Mouse (Mus musculus) CD4-positive helper T cell, adult 2 months (primary cell): Measurements from ENCODE around the gene Pmpcb.

Experiments used
- DNase-seq: peaks from one replicate; pipeline ENCODE4 v3.0.0-alpha.2; 2012; ENCODE audit warnings: low read depth, missing footprints, low spot score

Gene Pmpcb

DNA sequence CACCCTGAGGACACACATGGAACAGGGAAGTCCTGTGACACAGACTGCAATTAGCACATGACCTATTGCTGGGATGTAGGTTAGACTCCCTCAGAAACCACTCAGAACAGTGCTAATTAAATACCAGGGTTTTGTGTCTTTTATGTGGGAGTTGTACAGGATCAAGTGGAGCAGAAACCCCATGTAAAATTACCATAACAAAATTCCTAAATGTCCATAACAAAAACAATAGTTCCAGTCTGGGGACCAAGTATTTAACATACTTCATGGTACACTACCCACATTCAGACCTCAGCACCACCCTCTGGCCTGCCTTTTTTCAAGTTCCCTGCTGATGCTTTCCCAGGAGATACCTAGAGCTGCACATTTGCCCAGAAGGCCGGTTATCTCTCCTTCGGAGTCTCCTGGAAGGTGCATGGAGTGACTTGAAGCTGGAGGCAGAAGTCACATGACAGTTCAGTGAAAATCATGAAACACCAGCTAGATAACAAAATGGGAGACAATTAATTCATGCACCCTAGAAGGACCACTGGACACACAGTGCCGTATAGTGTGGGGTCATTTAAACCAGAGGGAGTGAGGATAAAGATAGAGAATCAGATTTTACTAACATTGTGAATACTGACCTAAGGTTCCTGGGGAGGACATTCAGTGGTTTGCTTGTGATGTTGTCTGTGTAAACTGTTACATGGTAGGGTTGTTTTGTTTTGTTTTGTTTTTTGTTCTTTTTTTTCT lies 4.6 kb upstream of the Pmpcb start:
- no peak for DNase-seq

DNA sequence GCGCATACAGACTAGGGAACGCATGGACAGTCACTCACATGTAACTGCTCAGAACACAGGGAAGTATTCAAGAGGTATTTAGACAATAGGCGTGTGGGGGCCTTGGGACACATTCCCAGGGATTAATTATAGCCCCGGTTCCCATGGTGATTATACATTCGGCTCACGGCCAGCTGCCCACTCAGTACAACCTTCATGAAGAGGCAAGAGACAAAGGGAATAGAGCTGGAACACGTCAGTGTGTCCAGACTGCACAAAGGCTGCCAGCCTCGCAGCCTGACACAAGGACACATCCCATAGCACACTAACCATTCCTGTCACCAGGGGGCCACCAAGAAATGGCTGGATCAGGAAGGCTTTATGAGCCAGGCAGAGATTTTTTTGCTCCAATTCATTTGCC lies 4.0 kb upstream of the Pmpcb start:
- DNase-seq: no peak

DNA sequence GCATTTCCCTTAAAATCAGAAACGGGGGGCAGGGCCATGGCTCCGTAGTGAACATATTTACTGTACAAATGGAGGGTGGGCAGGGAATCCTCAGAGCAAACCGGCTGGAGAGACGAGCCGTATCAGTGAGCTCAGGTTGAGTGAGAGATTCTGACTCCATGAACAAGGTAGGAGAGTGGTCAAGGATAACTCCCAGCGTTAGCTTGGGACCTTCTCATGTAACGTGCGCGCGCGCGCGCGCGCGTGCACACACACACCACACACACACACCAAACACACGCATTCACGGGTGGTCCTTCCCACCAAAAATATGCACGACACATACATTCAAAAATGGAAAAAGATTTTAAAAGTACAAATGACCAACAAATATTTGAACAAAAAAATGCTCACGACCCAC lies 1.8 kb upstream of the Pmpcb start:
- DNase-seq: peak; percentile 41

DNA sequence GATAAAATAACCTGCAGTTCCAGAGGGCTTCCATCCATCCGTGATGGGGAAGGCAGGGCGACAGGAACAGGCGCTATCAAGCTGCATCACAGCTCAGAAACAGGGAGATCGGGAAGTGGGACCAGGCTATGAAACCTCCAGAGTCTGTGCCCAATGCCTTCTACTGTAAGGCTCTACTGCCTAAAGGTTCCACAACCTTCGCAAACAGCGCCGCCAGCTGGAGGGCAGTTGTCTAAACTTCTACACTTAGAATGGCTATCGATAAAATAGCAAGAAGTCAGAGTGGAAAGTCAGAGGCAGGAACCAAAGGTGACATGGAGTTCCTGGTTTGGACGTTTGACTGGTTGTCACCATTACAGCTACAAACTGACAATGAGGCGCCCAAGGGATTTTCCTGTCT lies 1.4 kb upstream of the Pmpcb start:
- peak; percentile 82 for DNase-seq

DNA sequence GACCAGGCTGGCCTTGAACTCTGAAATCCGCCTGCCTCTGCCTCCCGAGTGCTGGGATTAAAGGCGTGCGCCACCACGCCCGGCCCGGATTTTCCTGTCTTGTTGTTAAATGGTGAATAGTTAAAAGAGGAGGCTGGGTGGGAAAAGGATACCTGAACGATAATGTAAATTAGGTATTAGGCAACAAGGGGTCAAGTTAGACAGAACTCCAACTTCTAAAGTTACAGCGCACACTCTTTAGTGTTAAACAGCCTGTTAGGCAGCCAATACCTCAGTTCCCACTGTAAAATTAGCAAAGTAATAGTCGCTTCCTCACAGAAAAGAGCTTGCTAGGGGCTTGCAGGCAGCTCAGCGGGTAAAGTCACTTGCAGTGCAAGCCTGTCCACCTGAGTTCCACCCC lies 895 bp upstream of the Pmpcb start:
- no peak for DNase-seq

DNA sequence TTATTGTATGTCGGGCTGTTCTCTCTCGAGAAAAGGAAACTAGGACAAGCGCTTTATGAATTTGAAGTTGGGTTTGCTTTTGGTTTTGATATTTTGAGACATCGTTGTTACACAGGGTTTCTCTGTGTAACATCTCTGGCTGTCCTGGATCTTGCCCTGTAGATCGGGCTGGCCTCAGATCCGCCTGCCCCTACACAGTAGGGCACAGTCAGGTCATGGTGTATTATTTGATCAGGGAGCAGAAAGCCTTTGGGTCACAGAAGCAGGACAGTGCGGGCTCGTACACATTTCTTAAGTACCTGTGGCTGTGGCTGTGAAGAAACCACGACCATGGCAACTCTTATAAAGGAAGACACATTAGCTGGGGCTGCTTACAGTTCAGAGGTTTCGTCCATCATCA lies 679 bp downstream of the Pmpcb start:
- peak; percentile 12 for DNase-seq

DNA sequence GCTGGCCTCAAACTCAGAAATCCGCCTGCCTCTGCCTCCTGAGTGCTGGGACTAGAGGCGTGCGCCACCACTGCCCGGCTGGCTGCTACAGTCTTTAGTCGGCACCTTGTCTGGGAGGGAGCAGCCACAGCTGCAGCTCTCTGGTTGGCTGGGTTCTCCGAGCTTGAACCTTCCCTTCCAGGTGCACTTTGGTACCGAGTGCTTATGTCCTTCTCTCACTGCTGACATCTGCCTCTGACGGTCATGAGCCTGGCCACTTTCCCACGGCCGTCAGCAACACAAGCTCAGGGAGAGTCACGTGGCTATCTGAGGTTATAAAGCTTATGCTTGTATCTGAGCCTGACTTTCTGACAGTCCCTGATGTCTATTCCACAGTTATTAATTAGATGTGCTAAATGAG lies 2.2 kb downstream of the Pmpcb start:
- no peak for DNase-seq

DNA sequence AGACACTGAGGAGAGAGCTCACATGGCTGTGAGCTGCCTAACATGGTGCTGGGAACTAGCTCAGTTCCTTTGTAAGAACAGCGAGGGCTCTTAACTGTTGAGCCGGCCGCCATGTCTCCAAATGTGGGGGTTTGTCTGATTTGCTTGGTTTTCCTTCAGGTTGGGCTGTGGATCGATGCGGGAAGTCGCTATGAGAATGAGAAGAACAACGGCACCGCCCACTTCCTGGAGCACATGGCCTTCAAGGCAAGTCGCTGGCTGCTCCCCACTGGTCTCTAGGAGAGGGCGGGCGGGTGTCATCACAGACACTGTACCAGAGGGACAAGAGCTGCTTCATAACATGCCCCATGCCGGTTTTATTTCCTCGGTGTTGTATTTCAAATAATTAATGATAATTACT lies 2.9 kb downstream of the Pmpcb start:
- no peak for DNase-seq

DNA sequence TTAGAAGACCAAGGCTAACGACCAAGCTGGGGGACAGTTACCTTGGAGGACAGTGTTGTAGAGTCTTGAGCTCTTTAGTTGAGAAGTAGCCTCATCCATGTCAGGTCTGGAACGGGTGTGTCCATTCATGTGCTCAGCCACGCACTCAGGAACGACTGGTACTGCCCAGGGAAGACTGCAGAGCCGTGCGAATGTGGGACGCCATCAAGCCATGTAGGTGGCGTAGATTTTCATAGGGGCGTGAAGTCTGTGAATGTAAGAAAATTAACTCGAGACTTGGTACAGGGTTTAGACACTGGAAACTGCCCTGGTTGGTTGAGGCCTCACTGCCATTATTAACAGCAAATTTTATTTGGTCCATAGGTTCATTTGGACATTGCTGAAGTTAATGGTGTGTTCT lies 6.7 kb downstream of the Pmpcb start:
- DNase-seq: no peak

DNA sequence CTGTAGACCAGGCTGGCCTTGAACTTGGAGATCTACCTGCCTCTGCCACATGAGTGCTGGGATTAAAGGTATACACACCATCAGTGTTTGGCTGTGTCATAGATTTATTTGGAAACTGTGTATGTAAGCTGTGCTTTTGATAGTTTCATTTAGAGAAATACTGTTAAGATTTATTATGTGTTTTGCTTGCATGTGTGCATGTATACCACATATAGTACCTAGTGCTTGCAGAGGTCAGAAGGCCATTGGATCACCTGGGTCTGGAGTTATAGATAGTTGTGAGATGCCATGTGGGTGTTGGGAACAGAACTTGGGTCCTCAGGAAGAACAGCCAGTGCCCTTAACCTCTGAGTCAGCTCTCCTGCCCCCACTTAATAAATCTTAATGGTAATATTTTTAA lies 7.7 kb downstream of the Pmpcb start:
- no peak for DNase-seq

DNA sequence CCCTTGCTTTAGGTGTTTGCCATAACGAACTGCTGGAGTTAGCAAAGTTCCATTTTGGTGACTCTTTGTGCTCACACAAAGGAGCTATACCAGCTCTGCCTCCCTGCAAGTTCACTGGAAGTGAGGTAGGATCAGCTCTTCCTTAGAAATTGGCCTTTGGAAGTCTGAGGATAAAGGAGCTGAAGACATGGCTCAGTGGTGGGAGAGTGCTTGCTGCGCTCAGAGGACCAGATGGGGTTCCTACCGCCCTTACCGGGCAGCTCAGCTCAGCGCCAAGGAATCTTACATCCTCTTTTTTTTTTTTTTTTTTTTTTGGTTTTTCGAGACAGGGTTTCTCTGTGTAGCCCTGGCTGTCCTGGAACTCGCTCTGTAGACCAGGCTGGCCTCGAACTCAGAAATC lies 9.0 kb downstream of the Pmpcb start:
- DNase-seq: no peak

DNA sequence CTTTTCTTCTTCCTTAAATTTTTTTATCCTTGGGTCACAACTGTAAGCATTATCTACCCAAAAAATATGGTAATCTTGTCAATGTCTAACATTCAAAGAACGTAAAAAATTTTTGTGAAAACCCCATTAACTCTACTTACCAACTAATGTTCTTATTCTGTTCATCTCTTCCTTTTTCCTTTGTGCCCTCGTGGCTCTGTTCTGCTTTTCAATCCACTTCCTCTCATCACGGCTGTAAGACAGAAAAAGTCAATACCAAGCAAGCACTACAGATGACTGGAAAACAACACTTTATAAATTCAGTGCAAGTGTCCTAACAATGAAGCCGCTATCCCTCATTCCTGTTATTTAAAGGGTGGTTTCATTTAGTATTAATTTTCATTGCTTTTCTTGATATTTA lies 31.6 kb downstream of the Pmpcb start:
- no peak for DNase-seq

DNA sequence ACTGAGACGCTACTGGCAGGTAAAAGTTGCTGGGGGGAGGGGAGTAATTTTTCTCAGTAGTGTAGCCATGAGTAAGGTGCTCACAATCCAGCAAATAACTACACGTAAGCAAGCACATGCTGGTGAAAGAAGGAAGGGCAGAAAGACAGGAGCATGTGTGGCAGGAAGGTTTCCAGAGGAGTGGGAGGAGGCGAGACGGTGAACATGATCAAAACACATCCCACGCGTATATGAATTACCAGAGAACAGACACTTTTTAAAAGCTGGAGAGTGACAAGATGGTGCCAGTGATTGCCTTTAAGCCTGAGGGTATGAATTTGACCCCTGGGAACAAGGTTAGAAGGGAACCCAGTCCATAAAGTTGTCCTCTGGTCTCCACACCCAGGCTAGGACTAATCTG lies 32.9 kb downstream of the Pmpcb start:
- DNase-seq: no peak

DNA sequence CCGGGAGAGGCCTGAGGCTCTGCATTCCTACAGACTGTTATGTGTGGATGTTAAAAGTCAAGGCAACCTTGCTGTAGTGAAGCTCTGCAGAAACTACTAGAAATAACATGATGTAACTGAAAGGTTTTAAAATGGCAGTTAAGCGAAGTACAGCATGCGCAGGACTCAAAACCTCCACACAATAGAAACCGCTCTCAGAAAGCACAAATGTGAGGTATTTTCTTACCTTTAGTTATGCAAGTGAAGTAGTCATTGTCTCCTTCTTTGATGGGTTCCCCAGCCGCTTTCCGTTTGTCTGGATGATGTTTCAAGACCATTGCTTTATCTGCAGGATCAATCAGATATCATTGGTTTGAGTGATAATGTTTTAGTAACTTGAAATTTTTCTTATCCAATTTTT lies 39.5 kb downstream of the Pmpcb start:
- no peak for DNase-seq

DNA sequence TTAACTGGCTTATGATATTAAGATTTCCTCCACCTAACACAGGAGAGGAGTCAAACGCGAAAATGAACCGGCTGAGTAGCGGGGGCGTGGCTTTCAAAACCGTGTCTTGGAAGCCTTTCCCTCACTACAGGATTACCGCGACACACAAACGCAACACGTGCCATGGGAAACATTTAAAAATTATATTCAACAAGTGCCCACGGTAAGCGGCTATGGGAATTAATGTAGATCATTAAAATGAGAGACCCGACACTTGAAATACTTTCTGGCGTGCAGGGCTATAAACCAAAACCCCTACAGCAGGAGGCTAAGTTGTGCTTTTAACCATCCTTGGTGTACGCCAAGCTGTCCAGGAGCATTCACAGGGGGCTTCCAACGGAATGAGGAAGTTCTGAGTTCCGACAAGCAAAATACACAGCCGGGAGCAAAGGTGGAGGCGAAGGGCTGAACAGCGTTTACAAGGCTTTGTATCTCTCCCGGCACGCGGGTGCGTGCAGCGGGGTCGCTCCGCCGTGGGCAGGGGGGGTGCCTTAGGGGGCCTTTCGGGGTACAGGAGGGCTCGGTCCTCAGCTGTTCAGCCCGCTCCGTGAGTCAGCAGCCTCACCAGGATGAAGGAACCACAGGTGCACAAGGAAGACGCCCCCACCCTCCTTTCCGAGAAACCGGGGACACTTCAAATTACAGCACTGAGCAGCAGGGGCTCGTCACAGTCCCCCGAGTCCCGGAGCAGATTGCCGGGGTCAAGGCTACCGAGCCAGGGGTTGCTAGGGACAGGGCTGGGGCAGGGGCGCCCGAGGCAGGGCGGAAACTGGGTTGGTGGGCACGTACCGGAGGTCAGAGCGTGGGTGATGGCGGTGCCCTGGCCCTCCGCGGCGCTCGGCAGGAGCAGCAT lies 47.5 kb downstream of the Pmpcb start:
- DNase-seq: peak; percentile 38

DNA sequence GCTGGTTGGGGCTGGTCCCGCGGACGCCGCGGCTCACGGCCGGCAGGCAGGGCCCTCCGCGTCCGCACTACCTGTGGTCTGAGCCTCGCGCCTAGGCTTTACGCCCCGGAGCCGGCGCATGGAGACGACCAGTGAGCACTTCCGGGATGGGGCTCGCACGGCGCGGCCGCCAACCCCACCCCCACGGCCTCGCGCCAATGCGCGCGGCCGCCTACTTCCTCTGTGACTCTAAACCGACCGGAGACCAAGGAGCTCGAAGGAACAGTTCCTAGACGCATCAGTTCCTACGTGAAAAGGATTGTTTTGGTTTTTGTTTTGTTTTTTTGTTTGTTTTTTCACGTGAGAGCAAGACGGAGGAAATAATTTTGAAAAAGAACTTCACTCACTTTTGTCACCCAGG lies 48.1 kb downstream of the Pmpcb start, which contains the start of the genes Dnajc2 and Psmc2:
Dnajc2 (minus strand) TSS at position 199 of the 400 bp plus-strand sequence.
Psmc2 (plus strand) TSS at position 231 of the 400 bp plus-strand sequence.
- DNase-seq: peak; percentile 95

DNA sequence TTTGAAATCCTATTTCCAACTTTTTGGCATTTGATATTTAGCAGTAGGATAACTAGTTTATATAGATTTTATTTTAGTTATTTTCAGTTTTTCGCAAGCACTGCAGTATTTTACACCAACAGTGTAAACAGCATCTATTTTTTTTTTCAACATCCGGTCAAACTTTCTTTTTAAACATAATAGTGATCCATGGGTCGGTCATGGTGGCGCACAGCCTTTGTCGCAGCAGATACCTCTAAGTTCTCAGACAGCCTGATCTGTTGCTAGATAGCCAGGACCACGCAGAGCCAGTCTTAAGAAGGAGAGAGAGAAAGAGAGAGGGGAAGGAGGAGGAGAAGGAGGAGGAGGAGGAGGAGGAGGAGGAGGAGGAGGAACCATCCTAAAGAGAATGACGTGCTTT lies 48.8 kb downstream of the Pmpcb start:
- no peak for DNase-seq

DNA sequence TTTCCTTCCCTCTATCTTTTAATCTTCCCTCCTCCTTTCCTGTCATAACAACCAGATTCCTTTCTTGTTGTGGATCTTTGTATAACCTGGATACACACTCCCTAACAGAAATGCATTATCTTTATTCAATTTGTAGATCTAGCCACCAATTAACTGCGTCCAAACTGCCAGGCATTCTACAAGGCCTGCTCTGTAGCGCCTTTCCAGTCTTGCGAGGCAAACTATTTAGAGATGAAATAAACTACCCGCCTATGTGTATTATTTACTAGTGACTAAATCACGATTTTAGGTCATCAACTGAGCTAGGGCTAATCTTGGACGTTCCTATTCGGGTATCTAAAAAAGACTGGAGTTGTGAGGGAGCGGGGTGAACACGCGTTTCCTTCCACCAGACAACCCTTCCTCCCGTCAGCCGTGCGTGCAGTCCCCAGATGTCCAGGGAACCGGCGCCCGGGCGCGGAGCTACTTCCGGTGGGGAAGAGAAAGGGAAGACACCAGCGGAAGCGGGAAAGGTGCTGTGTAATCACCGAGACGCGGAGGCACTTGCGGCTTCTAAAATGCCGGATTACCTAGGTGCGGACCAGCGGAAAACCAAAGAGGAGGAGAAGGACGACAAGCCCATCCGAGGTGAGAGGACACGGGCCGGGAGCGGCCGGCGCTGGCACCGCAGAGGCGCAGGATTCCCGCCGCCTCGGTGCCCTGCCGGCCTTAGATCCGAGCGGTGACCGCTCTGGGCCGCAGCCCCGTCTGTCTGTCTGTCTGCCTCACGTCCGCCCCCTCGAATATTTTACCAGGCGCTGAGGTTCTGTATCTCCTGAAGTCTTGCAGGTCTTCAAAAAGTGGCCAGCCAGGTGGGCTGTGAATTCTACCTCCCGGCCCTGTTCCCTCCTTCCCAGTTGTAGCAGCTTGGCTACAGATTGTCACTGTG lies 49.6 kb downstream of the Pmpcb start:
- peak; percentile 94 for DNase-seq

DNA sequence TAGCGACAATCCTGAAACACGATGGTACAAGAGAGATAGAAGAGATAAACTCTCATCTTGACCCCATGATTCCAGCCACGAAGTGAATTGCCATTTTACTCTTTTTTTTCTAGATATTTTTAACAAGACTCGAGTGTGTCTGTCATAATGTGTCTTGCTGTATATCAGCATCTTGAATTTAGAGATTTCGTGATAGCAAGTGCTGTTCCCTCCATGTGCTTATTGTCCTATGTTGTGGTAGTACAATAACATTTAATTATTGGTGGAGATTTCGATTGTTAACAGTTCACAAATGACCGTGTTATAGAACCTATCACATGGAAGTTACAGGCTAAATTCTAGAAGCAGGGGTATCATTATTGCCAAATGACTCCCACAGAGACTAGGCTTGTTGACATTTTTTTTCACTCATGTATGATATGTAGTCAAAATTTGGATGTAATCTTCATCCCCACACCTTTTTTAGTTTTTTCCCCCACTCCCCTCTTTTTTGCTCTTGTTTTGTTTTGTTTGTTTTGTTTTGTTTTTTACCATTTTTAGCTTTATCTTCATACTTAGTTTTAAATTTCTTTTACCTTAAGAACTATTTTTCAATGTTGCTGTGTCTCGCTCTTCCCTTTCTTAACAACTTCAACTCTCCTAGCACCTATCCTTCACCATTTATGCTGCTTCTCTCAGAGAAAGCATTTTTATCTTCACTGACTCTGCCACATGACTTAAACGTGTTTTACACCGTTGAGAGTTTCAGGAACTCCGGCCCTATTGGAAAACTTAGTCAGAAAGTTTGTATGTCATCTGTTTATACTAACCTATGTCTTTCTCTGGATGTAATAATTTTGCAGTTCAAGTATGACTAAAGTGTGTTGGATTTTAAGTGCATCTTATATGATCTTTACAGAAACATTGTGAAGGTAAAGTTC lies 50.5 kb downstream of the Pmpcb start:
- no peak for DNase-seq

DNA sequence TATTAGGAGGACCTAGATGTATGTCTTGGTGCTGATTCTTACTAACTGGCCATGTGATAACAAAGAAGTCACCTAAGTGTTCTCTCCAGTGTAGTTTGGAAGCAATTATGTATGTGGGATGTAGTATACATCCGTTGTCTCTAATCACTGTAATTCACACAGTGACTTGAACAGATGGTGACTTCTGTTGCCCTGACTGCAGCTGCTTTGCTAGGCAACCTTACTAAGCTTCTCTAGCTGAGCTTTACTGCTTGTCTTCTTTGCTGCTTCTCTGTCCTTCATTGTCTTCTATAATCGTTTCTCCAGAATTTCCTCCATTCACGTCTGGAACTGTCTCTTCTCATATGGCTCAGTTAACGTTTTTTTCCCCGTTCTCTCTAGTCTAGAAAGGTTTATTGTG lies 52.1 kb downstream of the Pmpcb start:
- DNase-seq: no peak

DNA sequence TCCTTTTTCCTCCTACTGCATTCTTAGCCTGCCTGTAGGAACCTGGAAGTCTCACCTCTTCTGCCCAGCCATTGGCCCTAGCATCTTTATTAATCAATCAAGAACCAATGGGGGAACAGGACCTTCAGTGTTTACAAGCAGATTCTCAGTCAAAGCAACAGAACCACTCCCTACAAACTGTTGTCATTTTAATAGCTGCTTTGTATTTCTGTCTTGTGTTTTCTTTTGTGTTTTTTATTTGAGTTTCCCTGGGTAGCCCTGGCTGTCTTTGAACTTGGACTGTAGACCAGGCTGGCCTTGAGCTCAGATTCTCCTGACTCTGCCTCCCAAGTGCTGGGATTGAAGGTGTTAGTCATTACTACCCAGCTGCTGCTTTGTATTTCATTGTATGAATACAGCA lies 55.2 kb downstream of the Pmpcb start:
- no peak for DNase-seq
